Mouse (Mus musculus): ENCODE results near the gene Frem1. TPM values are rescaled to one million over a fixed set of nuclear protein-coding genes. Genes with fewer than 3 reads are reported as not detected.

Gene Frem1
- polyA plus RNA-seq, 1 experiment from 2014 or later: 11.4 TPM

DNA sequence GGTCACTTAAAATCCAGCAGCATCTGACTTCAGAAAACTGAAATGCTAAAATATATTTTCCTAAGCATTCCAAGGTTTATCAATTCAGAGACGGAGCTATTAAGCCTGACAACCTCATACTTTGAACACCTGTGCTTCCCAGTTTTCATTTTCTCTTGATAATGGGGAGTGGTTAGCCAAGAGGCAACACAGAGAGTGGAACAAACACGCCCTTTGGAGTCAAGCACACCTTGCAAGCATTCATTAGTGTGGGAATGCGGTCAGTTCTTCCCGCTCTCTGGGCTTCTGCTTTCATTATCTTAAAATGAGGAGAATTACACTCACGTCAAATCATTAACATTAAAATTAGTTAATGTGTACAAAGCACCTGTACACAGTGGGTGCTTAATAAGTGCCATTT, 122.1 kb downstream of the Frem1 start:
- Histone ChIP-seq H3K4me3 (ENCODE audit: low read depth, low read length) (no peak overlapping the region), H3K4me2 (no peak overlapping the region), H3K27me3 (ENCODE audit: control insufficient read depth, insufficient read depth, low read length) (no peaks in the 10 kb centered on the region), H3K4me1 (ENCODE audit: control insufficient read depth, insufficient read depth, low read length) (no peaks in the 10 kb centered on the region), H3K9ac (ENCODE audit: low read depth, low read length) (no peak overlapping the region), H3K9me3 (replicated peaks; ENCODE audit: control insufficient read depth, low read length) (no peaks in the 10 kb centered on the region), H3K27ac (ENCODE audit: low read depth, low read length) (no peak overlapping the region), H3K36me3 (ENCODE audit: control insufficient read depth, insufficient read depth, low read length) (no peaks in the 10 kb centered on the region; the same call in 1 of the 2 replicates)
- no peak for ATAC-seq (replicated peaks; ENCODE audit: insufficient number of reproducible peaks, low FRiP score, low TSS enrichment)
- WGBS (ENCODE audit: insufficient replicate concordance): 83% methylated on average over 5 of the region's 5 CpGs

GRCm38 (mm10) chr4:82921962-82922361, 130.2 kb downstream of the Frem1 start:
- H3K4me3 ChIP-seq (ENCODE audit: low read depth, low read length): no peak overlapping the region
- 78% methylated on average over 4 of the region's 4 CpGs for WGBS (ENCODE audit: insufficient replicate concordance)
- H3K9me3 ChIP-seq (replicated peaks; ENCODE audit: control insufficient read depth, low read length): no peaks in the 10 kb centered on the region
- no peak overlapping the region for H3K4me2 ChIP-seq
- H3K27me3 ChIP-seq (ENCODE audit: control insufficient read depth, insufficient read depth, low read length): no peaks in the 10 kb centered on the region
- H3K4me1 ChIP-seq (ENCODE audit: control insufficient read depth, insufficient read depth, low read length): no peaks in the 10 kb centered on the region
- no peak overlapping the region for H3K9ac ChIP-seq (ENCODE audit: low read depth, low read length)
- H3K27ac ChIP-seq (ENCODE audit: low read depth, low read length): no peak overlapping the region
- ATAC-seq (replicated peaks; ENCODE audit: insufficient number of reproducible peaks, low FRiP score, low TSS enrichment): no peak
- H3K36me3 ChIP-seq (ENCODE audit: control insufficient read depth, insufficient read depth, low read length): no peaks in the 10 kb centered on the region

GRCm38 (mm10) chr4:82918625-82919024, 133.5 kb downstream of the Frem1 start:
- no peak overlapping the region for H3K9ac ChIP-seq (ENCODE audit: low read depth, low read length)
- no peak overlapping the region for H3K4me3 ChIP-seq (ENCODE audit: low read depth, low read length)
- no peaks in the 10 kb centered on the region for H3K4me1 ChIP-seq (ENCODE audit: control insufficient read depth, insufficient read depth, low read length)
- no peak overlapping the region for H3K27ac ChIP-seq (ENCODE audit: low read depth, low read length)
- ATAC-seq (replicated peaks; ENCODE audit: insufficient number of reproducible peaks, low FRiP score, low TSS enrichment): no peak
- no peaks in the 10 kb centered on the region for H3K36me3 ChIP-seq (ENCODE audit: control insufficient read depth, insufficient read depth, low read length)
- 71% methylated on average over 2 of the region's 2 CpGs for whole genome bisulfite sequencing (ENCODE audit: insufficient replicate concordance)
- no peaks in the 10 kb centered on the region for H3K27me3 ChIP-seq (ENCODE audit: control insufficient read depth, insufficient read depth, low read length)
- H3K4me2 ChIP-seq: no peak overlapping the region
- H3K9me3 ChIP-seq (replicated peaks; ENCODE audit: control insufficient read depth, low read length): no peaks in the 10 kb centered on the region

DNA sequence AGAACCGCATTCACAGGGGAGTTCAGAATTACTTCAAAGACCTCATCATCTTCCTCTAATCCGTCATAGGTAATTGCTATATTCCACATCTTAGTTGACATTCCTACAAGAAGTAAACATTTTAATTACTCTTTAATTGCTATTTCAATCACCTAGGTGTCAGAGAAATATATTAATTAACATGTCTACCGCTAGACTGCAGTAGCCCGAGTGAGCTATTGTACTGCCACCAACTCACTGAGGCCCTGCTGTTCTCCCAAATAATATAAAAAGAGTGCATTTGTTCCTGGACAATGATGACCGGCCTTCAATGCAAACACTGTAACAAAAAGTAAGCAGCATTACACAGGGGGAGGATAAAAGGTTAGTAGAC, 135.5 kb downstream of the Frem1 start:
- Histone ChIP-seq H3K9ac (ENCODE audit: low read depth, low read length) (no peak overlapping the region), H3K9me3 (replicated peaks; ENCODE audit: control insufficient read depth, low read length) (no peaks in the 10 kb centered on the region), H3K4me2 (no peak overlapping the region), H3K27ac (ENCODE audit: low read depth, low read length) (no peak overlapping the region), H3K4me1 (ENCODE audit: control insufficient read depth, insufficient read depth, low read length) (no peaks in the 10 kb centered on the region), H3K4me3 (ENCODE audit: low read depth, low read length) (no peak overlapping the region), H3K27me3 (ENCODE audit: control insufficient read depth, insufficient read depth, low read length) (no peaks in the 10 kb centered on the region), H3K36me3 (ENCODE audit: control insufficient read depth, insufficient read depth, low read length) (no peaks in the 10 kb centered on the region)
- no peak for ATAC-seq (replicated peaks; ENCODE audit: insufficient number of reproducible peaks, low FRiP score, low TSS enrichment)
- WGBS (ENCODE audit: insufficient replicate concordance): 73% methylated on average over 5 of the region's 5 CpGs

GRCm38 (mm10) chr4:82916003-82916677, 136.0 kb downstream of the Frem1 start:
- H3K36me3 ChIP-seq (ENCODE audit: control insufficient read depth, insufficient read depth, low read length): no peaks in the 10 kb centered on the region
- no peaks in the 10 kb centered on the region for H3K27me3 ChIP-seq (ENCODE audit: control insufficient read depth, insufficient read depth, low read length)
- ATAC-seq (replicated peaks; ENCODE audit: insufficient number of reproducible peaks, low FRiP score, low TSS enrichment): no peak
- no peaks in the 10 kb centered on the region for H3K9me3 ChIP-seq (replicated peaks; ENCODE audit: control insufficient read depth, low read length)
- H3K4me3 ChIP-seq (ENCODE audit: low read depth, low read length): no peak overlapping the region
- H3K4me1 ChIP-seq (ENCODE audit: control insufficient read depth, insufficient read depth, low read length): no peaks in the 10 kb centered on the region
- 57% methylated on average over 14 of the region's 14 CpGs for WGBS (ENCODE audit: insufficient replicate concordance)
- no peak overlapping the region for H3K4me2 ChIP-seq
- no peak overlapping the region for H3K27ac ChIP-seq (ENCODE audit: low read depth, low read length)
- H3K9ac ChIP-seq (ENCODE audit: low read depth, low read length): no peak overlapping the region

DNA sequence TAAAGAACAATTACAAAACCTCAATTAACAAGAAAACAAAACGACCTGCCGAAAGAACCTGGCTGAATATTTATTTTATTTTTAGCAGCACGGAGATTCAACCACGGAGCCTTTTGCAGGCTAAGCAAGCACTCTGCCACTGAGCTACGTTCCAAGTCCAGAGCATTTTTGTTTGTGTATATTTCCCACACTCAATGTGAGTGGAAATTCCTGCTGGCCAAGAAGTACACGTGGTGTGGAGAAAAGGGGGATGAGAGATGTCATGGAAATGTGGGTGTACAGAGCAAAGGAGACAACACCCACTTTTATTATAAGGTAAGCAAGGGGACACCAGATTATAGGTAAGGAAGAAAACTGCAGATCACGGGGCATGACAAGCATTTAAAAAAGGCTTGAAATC, 136.6 kb downstream of the Frem1 start:
- Histone ChIP-seq H3K36me3 (ENCODE audit: control insufficient read depth, insufficient read depth, low read length) (no peaks in the 10 kb centered on the region), H3K27ac (ENCODE audit: low read depth, low read length) (no peak overlapping the region), H3K9ac (ENCODE audit: low read depth, low read length) (no peak overlapping the region), H3K27me3 (ENCODE audit: control insufficient read depth, insufficient read depth, low read length) (no peaks in the 10 kb centered on the region), H3K4me2 (no peak overlapping the region), H3K9me3 (replicated peaks; ENCODE audit: control insufficient read depth, low read length) (no peaks in the 10 kb centered on the region), H3K4me1 (ENCODE audit: control insufficient read depth, insufficient read depth, low read length) (no peaks in the 10 kb centered on the region), H3K4me3 (ENCODE audit: low read depth, low read length) (no peak overlapping the region)
- WGBS (ENCODE audit: insufficient replicate concordance): 61% methylated on average over 7 of the region's 7 CpGs
- ATAC-seq (replicated peaks; ENCODE audit: insufficient number of reproducible peaks, low FRiP score, low TSS enrichment): no peak

GRCm38 (mm10) chr4:82914601-82915143, 137.5 kb downstream of the Frem1 start:
- Histone ChIP-seq H3K36me3 (ENCODE audit: control insufficient read depth, insufficient read depth, low read length) (no peaks in the 10 kb centered on the region), H3K9ac (ENCODE audit: low read depth, low read length) (no peak overlapping the region), H3K4me2 (no peak overlapping the region), H3K4me3 (ENCODE audit: low read depth, low read length) (no peak overlapping the region), H3K9me3 (replicated peaks; ENCODE audit: control insufficient read depth, low read length) (no peaks in the 10 kb centered on the region), H3K4me1 (ENCODE audit: control insufficient read depth, insufficient read depth, low read length) (no peaks in the 10 kb centered on the region), H3K27ac (ENCODE audit: low read depth, low read length) (no peak overlapping the region), H3K27me3 (ENCODE audit: control insufficient read depth, insufficient read depth, low read length) (no peaks in the 10 kb centered on the region)
- WGBS (ENCODE audit: insufficient replicate concordance): 73% methylated on average over 11 of the region's 11 CpGs
- ATAC-seq (replicated peaks; ENCODE audit: insufficient number of reproducible peaks, low FRiP score, low TSS enrichment): no peak

GRCm38 (mm10) chr4:82895227-82895626, 156.9 kb downstream of the Frem1 start:
- no peaks in the 10 kb centered on the region for H3K4me1 ChIP-seq (ENCODE audit: control insufficient read depth, insufficient read depth, low read length)
- H3K9ac ChIP-seq (ENCODE audit: low read depth, low read length): no peak overlapping the region
- no peak overlapping the region for H3K4me3 ChIP-seq (ENCODE audit: low read depth, low read length)
- no peaks in the 10 kb centered on the region for H3K9me3 ChIP-seq (replicated peaks; ENCODE audit: control insufficient read depth, low read length)
- no peak overlapping the region for H3K27ac ChIP-seq (ENCODE audit: low read depth, low read length)
- no peaks in the 10 kb centered on the region for H3K27me3 ChIP-seq (ENCODE audit: control insufficient read depth, insufficient read depth, low read length)
- peaks cover 2% of the 10 kb centered on the region; the same call in 1 of the 2 replicates for H3K36me3 ChIP-seq (ENCODE audit: control insufficient read depth, insufficient read depth, low read length)
- WGBS (ENCODE audit: insufficient replicate concordance): 87% methylated on average over 10 of the region's 10 CpGs
- H3K4me2 ChIP-seq: no peak overlapping the region
- ATAC-seq (replicated peaks; ENCODE audit: insufficient number of reproducible peaks, low FRiP score, low TSS enrichment): no peak

DNA sequence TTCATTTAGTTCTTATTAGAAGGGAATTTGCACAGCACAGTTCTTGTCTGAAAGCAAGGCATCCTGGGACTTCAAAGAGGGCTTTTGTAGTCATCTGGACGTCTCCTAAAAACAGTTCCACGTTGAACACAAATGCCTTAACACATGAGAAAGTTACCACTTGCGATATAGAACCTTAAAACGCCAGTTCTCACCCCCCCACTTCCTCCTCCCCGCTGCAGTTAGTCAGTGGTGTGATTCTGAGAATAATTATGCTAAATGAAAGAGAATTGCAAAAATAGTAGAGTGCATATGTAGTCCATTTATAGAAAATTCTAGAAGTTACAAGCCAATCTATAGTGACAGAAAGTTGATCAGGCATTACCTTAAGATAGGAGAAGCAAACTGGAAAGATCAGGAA, 159.9 kb downstream of the Frem1 start:
- Histone ChIP-seq H3K27me3 (ENCODE audit: control insufficient read depth, insufficient read depth, low read length) (no peaks in the 10 kb centered on the region), H3K36me3 (ENCODE audit: control insufficient read depth, insufficient read depth, low read length) (no peaks in the 10 kb centered on the region), H3K9ac (ENCODE audit: low read depth, low read length) (no peak overlapping the region), H3K4me2 (no peak overlapping the region), H3K9me3 (replicated peaks; ENCODE audit: control insufficient read depth, low read length) (no peaks in the 10 kb centered on the region), H3K27ac (ENCODE audit: low read depth, low read length) (no peak overlapping the region), H3K4me3 (ENCODE audit: low read depth, low read length) (no peak overlapping the region), H3K4me1 (ENCODE audit: control insufficient read depth, insufficient read depth, low read length) (no peaks in the 10 kb centered on the region)
- ATAC-seq (replicated peaks; ENCODE audit: insufficient number of reproducible peaks, low FRiP score, low TSS enrichment): no peak
- WGBS (ENCODE audit: insufficient replicate concordance): 81% methylated on average over 5 of the region's 5 CpGs

Measured in heart, embryonic 11.5 days (tissue).